Mouse (Mus musculus): Measurements from ENCODE around the gene Speer4c.
"Not testable (repeated sequence)": the region's sequence is repeated elsewhere in the genome, so short reads cannot be mapped to it uniquely, and the experiment has no call there.

The Speer4c gene

DNA sequence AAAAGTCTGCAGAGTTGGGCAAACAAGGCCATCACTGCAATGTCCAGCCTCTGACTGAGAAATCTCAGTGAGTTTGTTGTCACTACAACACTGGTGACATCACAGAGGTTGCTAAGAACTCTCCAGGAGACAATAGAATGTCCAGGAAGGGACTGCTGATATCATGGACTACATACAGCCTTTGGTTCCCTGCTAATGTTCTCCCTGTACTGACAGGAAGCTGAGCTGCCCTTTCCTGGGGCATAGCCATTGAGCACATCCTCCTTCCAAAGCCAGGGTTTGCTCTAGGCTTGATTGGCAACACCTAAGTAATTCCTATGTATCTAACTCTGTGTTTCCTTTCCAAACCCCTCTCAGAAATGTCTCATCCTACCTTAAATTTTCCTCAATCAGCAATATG lies at the start of gene Speer4c:
TSS of gene Speer4c (minus strand) at position 101 of the 400 bp plus-strand sequence.
- not testable (repeated sequence) for DNase-seq (ENCODE audit: low read depth, low spot score)

- DNase-seq (ENCODE audit: low read depth, low spot score): no peak
Measured at GRCm38 (mm10) chr5:15747478-15748255, 33.6 kb upstream of the Speer4c start.

DNA sequence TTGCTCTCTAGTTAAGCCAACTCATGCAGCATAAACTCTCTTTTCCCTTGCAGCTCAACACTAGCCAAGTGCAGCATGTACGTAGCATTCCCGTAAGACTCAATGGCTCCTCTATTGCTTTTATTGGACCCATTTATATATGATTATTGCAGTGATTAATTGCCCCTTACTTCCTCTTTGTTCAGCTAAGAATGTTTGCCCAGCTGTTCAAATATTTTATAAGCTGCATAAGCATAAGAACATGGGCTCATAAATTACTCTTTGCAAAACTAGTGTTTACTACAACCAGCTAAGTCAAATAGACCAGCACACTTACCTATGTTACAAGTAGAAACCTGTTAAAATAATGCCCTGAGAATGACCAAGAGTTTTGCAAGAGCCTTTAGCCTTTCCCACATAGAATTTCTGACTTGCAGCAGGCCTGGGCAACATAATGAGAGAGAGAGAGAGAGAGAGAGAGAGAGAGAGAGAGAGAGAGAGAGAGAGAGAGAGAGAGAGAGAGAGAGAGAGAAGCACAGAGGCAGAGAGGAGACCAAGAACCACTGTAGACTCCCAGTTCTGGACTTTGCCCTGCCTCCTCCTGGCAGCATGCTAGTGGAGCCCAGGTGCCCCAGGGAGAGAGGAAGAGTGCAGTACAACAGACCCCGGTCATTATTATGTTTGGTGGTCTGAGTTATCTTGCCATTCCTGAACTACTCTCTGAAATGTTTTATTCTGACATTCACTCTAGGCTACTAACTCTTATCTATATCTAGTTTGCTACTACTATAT lies 20.2 kb upstream of the Speer4c start:
- no peak for DNase-seq (ENCODE audit: low read depth, low spot score)

DNA sequence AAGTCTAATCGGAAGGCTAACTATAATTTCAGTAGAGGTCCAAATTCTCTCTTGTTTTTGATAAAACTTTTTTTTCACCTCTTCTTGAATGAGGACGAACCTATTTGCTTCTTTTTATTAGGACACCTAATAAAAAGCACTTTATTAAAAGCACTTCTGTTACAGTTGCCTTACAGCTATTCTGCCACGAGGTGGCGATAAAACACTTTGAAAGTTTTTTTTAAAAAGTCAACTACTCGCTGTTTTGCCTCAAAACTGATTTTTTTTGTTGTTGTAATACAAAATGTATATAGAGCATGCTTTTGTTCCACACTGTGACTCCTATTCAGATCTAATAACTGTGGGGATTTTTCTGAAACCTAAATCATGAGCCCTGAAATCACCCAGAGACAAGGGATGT lies 11.2 kb downstream of the Speer4c start:
- not testable (repeated sequence) for DNase-seq (ENCODE audit: low read depth, low spot score)

DNA sequence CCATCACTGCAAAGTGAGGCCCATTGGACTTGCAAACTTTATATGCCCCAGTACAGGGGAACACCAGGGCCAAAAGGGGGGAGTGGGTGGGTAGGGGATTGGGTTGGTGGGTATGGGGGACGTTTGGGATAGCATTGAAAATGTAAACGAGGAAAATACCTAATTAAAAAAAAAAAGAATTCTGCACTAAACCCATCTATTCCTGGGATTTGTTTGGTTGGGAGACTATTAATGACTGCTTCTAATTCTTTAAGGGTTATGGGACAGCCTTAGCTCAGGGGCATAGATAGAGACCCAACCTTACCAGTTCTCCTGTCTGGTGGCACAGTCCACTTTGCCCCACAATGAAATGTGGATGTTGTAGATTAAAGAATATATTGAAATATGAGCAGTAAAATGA lies 16.4 kb downstream of the Speer4c start:
- DNase-seq (ENCODE audit: low read depth, low spot score): not testable (repeated sequence)

- not testable (repeated sequence) for DNase-seq (ENCODE audit: low read depth, low spot score)
Measured at GRCm38 (mm10) chr5:15691849-15692248, 22.2 kb downstream of the Speer4c start.

DNA sequence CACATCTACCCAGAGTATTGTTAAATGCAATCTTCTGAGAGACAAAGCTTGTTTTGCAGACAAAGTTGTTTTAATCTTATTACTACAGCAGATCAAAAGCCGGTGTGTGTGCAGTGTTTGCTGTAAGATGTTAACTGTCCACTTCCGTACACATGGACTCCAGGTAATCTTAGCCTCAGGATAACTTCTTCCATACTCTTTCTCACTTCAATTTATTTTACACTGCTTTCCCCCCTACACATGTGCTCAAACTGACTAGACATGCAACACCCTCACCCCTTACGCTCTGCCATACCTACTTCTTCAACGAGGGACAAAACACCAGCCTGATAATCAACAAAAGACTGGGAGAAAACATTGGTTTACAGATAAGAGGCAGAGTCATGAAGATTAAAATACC lies 23.2 kb downstream of the Speer4c start:
- not testable (repeated sequence) for DNase-seq (ENCODE audit: low read depth, low spot score)

- DNase-seq (ENCODE audit: low read depth, low spot score): not testable (repeated sequence)
Measured at GRCm38 (mm10) chr5:15689659-15690213, 24.3 kb downstream of the Speer4c start.

DNA sequence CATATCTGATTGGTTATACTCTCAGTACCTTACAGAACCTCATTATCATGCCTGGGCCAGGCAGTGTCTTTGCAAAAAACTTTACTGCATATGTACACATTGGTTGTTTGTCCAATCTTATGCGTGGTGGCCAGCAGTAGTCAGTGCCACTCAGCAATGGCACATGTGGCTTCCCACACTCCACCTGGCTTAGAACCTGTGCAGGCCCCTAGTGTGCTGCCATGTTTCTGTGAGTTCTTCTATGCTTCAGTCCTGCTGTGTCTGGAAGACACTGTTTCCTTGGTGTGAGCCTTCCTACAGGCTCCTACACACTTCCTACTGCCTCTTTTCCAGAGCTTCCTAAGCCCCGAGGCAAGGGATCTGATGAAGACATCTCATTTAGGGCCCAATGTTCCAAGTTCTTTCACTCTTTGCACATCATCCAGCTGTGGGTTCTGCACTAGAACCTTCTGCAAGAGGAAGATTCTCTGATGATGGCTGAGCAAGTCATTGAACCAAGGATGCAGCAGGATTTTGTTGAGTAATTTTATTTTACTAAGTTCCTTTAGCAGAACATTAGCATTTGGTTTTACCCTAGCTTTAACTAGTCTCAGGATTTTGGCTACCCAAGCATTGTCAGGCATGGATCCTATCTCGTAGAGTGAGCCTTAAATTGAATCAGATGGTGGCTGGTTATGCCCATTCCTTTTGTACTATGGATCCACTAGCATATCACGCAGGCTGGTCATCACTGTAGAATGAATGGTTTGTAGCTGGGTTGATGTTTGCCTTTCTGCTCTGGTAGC lies 25.0 kb downstream of the Speer4c start:
- not testable (repeated sequence) for DNase-seq (ENCODE audit: low read depth, low spot score)

DNA sequence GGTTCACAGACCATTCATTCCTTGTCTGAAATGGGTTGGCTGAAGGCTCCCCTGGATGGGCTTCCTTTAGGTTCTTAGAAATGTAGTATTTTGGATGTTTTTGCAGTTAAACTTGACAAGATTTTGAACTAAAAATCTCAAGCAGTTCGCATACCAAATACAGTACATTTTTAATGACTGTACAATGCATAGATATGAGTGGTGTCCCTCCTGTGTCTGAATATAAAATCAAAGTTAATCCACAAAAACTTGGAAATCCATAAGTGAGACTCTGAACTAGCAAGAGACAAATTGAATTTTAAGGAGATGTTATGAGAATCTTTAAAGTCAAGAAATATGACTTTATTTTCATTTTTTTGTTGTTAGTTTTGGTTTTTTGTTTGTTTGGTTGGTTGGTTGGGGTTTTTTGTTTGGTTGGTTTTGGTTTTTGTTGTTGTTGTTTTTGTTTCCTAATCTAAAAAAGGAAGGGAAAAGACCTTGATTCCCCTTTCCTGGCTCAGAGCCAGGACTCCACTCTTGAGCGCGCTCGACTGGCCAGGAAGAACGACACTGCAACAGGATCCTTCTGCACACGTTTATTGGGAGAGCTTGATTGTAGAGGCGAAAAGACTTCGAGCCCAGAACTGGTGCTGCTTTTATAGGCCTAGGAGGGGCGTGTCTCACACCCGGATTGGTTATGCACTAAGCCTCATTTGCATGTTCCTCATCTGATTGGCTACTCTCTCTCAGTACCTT lies 32.6 kb downstream of the Speer4c start:
- not testable (repeated sequence) for DNase-seq (ENCODE audit: low read depth, low spot score)

GRCm38 (mm10) chr5:15679980-15680949 lies 33.8 kb downstream of the Speer4c start:
- not testable (repeated sequence) for DNase-seq (ENCODE audit: low read depth, low spot score)

DNA sequence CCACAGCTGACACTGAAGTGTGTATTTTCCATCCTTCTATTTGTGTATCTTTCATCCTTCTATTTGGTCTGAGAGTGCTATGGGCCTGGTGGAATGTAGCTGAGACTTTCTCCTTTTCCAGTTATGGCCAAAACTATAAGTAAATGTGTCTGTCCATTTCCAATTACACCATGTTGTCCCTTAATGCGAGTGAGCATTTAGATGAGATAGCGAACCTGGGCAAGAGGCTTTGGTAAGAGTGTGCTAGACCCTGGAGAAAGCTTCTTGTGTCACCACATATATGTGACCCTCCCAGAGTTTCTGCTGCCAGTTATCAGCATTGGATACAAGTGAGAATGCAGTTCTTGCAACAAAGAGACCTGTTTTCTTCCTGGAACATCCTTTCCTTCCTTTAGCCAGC lies 35.2 kb downstream of the Speer4c start:
- not testable (repeated sequence) for DNase-seq (ENCODE audit: low read depth, low spot score)

DNA sequence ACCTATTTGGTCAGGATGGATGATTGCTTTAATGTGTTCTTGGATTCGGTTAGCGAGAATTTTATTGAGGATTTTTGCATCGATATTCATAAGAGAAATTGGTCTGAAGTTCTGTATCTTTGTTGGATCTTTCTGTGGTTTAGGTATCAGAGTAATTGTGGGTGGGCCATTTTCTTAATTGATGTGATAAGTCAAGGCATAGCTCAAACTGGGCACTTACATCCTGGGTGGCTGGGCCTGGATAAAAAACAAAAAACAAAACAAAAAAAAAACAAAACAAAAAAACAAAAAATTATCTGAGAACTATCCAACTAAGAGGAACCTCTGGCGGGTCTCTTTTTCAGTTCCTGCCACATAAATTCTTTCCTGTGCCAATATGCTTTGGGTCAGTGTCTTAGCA lies 36.3 kb downstream of the Speer4c start:
- not testable (repeated sequence) for DNase-seq (ENCODE audit: low read depth, low spot score)

DNA sequence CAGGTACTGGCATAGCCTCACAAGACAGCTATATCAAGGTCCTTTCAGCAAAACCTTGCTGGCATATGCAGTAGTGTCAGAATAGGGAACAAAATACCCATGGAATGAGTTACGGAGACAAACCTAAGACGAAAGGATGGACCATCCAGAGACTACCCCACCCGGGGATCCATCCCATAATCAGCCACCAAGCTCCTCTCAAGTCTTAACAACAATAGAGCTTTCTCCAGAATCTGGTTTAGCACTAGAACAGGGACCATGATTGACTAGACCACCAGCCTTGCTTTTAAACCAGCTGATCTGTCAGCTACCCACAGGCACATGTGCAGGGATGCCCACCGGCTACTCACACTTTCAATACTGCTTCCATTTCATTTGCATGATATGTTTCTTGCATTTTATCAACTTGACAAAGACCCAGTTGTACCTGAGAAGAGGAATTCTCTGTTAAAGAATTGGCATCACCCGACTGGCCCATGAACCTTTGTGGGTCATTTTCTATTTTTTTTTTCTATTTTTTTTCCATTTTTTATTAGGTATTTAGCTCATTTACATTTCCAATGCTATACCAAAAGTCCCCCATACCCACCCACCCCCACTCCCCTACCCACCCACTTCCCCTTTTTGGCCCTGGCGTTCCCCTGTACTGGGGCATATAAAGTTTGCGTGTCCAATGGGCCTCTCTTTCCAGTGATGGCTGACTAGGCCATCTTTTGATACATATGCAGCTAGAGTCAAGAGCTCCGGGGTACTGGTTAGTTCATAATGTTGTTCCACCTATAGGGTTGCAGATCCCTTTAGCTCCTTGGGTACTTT lies 39.4 kb downstream of the Speer4c start:
- DNase-seq (ENCODE audit: low read depth, low spot score): not testable (repeated sequence)

GRCm38 (mm10) chr5:15673989-15674388 lies 40.1 kb downstream of the Speer4c start:
- not testable (repeated sequence) for DNase-seq (ENCODE audit: low read depth, low spot score)

DNA sequence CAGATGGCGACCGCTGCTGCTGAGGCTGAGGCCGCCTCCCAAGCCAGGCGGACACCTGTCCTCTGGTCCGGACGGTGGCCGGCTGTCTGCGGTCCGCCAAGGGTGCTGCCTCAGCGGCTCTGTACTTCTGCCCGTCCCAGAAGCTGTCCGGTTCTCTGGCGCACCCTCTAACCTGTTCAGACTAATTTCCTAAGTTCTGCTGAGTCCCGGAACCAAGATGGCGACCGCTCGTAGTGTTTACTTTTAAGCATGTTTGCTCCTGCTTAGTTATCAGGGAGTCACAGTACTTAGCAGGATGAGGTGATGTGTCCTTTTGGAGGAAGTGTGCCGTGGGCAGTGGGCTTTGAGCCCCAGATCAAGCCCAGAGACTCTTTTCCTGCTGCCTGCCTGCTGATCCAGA lies 43.3 kb downstream of the Speer4c start:
- not testable (repeated sequence) for DNase-seq (ENCODE audit: low read depth, low spot score)

DNA sequence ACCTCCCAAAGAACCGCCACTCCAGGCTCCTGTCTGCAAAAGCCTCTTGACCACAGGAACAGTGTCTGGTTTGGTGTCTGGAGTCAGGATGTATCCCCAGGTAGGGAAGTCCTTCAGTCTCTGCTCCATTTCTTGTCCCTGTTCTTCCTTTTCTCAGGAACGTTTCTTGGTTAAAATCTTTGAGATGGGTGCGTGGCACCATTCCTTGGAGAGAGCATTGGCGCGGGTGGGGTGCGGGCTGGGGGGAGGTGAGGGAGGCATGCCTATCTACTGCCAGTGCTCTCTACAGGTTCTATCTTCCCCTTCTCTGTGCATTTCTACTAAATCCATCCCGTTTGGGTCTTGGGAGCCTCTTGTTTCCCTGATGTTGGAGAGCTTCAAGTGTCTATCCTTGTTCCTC lies 50.2 kb downstream of the Speer4c start:
- DNase-seq (ENCODE audit: low read depth, low spot score): not testable (repeated sequence)

All from CD4-positive, CD25-positive, alpha-beta regulatory T cell, adult 2 months (primary cell).